Mouse (Mus musculus): Measurements from ENCODE around the gene Stambp. TPM values are rescaled to one million over a fixed set of nuclear protein-coding genes. Genes with fewer than 3 reads are reported as not detected.

The Stambp gene
- polyA plus RNA-seq, 1 experiment from 2014 or later = 31.5 TPM

DNA sequence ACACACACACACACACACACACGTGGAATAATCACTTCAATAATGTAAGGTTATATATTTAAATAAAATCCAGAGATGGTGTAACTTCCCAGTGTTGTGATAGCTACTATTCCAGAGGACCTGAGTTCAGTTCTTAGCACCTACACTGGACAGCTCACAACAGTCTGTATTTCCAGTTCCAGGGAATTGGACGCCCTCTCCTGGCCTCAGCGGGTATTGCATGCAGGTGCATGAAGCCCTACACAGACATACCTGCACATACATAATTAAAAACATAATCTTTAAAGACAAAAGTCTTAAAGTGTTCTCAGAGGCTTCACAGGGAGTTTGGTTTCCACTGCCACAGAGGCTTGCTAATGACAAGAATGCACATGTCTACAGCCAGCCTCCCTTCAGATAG is 72.1 kb downstream of the Stambp start:
- H3K9ac ChIP-seq = no peak overlapping the region
- no peak overlapping the region for H3K4me2 ChIP-seq (replicated peaks)
- H3K27me3 ChIP-seq = no peaks in the 10 kb centered on the region
- peaks cover 3% of the 10 kb centered on the region; the same call in 1 of the 2 replicates for H3K36me3 ChIP-seq
- peaks cover 23% of the 10 kb centered on the region for H3K4me1 ChIP-seq
- H3K9me3 ChIP-seq (replicated peaks) = no peaks in the 10 kb centered on the region
- 48% methylated on average over 3 of the region's 3 CpGs for WGBS
- no peak overlapping the region for H3K27ac ChIP-seq (replicated peaks)
- H3K4me3 ChIP-seq (replicated peaks) = no peak overlapping the region
- ATAC-seq (ENCODE audit: insufficient number of reproducible peaks, low FRiP score, low TSS enrichment, low read depth) = no peak

- no peak overlapping the region for H3K27ac ChIP-seq (replicated peaks)
- no peak overlapping the region for H3K9ac ChIP-seq
- peaks cover 6% of the 10 kb centered on the region for H3K36me3 ChIP-seq
- no peaks in the 10 kb centered on the region for H3K9me3 ChIP-seq (replicated peaks)
- no peak overlapping the region for H3K4me3 ChIP-seq (replicated peaks)
- H3K4me2 ChIP-seq (replicated peaks) = no peak overlapping the region
- 96% methylated on average over 10 of the region's 10 CpGs for WGBS
- no peak for ATAC-seq (ENCODE audit: insufficient number of reproducible peaks, low FRiP score, low TSS enrichment, low read depth)
- H3K4me1 ChIP-seq = peaks cover 23% of the 10 kb centered on the region
- no peaks in the 10 kb centered on the region for H3K27me3 ChIP-seq
Observed at GRCm38 (mm10) chr6:83499078-83499477, 73.5 kb downstream of the Stambp start.

GRCm38 (mm10) chr6:83496753-83497710 is 75.5 kb downstream of the Stambp start:
- Histone ChIP-seq H3K9me3 (replicated peaks) (no peaks in the 10 kb centered on the region), H3K4me1 (peaks cover 23% of the 10 kb centered on the region), H3K36me3 (peaks cover 17% of the 10 kb centered on the region), H3K27ac (replicated peaks) (peak overlapping the region; percentile 60; the same call in 1 of the 2 replicates), H3K27me3 (no peaks in the 10 kb centered on the region), H3K4me2 (replicated peaks) (no peak overlapping the region), H3K9ac (no peak overlapping the region), H3K4me3 (replicated peaks) (no peak overlapping the region)
- ATAC-seq (ENCODE audit: insufficient number of reproducible peaks, low FRiP score, low TSS enrichment, low read depth) = 0 out of 2 replicates have a peak, but pooled peaks have one; percentile 44
- 72% methylated on average over 22 of the region's 22 CpGs for WGBS

GRCm38 (mm10) chr6:83496009-83496752 is 76.3 kb downstream of the Stambp start:
- H3K4me1 ChIP-seq = peaks cover 23% of the 10 kb centered on the region
- peaks cover 17% of the 10 kb centered on the region for H3K36me3 ChIP-seq
- ATAC-seq (ENCODE audit: insufficient number of reproducible peaks, low FRiP score, low TSS enrichment, low read depth) = peak; percentile 66; the same call in 1 of the 2 replicates
- WGBS = 68% methylated on average over 9 of the region's 9 CpGs
- H3K4me3 ChIP-seq (replicated peaks) = no peak overlapping the region
- H3K9me3 ChIP-seq (replicated peaks) = no peaks in the 10 kb centered on the region
- peak overlapping the region; percentile 60; the same call in 1 of the 2 replicates for H3K27ac ChIP-seq (replicated peaks)
- no peak overlapping the region for H3K9ac ChIP-seq
- H3K4me2 ChIP-seq (replicated peaks) = no peak overlapping the region
- H3K27me3 ChIP-seq = no peaks in the 10 kb centered on the region

Other genes starting within 250 kb of the Stambp start
- gene Mthfd2, start 246.8 kb downstream of the Stambp start, polyA plus RNA-seq (2015; fragmentation: Nextera tagmentation; extraction: Ambion mirVana) = 27.2 and 30.5 TPM in 2 replicates
- 64.1 and 65.9 TPM in 2 replicates for gene Mob1a, start 246.7 kb downstream of the Stambp start, polyA plus RNA-seq (2015; fragmentation: Nextera tagmentation; extraction: Ambion mirVana)
- 105 and 113 TPM in 2 replicates for gene Bola3, start 223.6 kb downstream of the Stambp start, polyA plus RNA-seq (2015; fragmentation: Nextera tagmentation; extraction: Ambion mirVana)
- gene Tet3, start 113.6 kb downstream of the Stambp start, polyA plus RNA-seq (2015; fragmentation: Nextera tagmentation; extraction: Ambion mirVana) = 63.1 and 66.1 TPM in 2 replicates
- gene Dguok, start 65.8 kb downstream of the Stambp start, polyA plus RNA-seq (2015; fragmentation: Nextera tagmentation; extraction: Ambion mirVana) = 81.0 and 90.4 TPM in 2 replicates
- 19.5 and 20.9 TPM in 2 replicates for gene Actg2, start 36.5 kb downstream of the Stambp start, polyA plus RNA-seq (2015; fragmentation: Nextera tagmentation; extraction: Ambion mirVana)
- not detected in 2 replicates for gene Clec4f, start 83.5 kb upstream of the Stambp start, polyA plus RNA-seq (2015; fragmentation: Nextera tagmentation; extraction: Ambion mirVana)
- gene Cd207, start 105.1 kb upstream of the Stambp start, polyA plus RNA-seq (2015; fragmentation: Nextera tagmentation; extraction: Ambion mirVana) = not detected in 2 replicates
- 0.17 and 0.49 TPM in 2 replicates for gene Vax2, start 138.5 kb upstream of the Stambp start, polyA plus RNA-seq (2015; fragmentation: Nextera tagmentation; extraction: Ambion mirVana)
- 3.7 and 5.2 TPM in 2 replicates for gene Atp6v1b1, start 170.3 kb upstream of the Stambp start, polyA plus RNA-seq (2015; fragmentation: Nextera tagmentation; extraction: Ambion mirVana)
- not detected in 2 replicates for gene Ankrd53, start 189.9 kb upstream of the Stambp start, polyA plus RNA-seq (2015; fragmentation: Nextera tagmentation; extraction: Ambion mirVana)
- gene Tex261, start 203.1 kb upstream of the Stambp start, polyA plus RNA-seq (2015; fragmentation: Nextera tagmentation; extraction: Ambion mirVana) = 88.5 and 92.0 TPM in 2 replicates
- gene Nagk, start 222.3 kb upstream of the Stambp start, polyA plus RNA-seq (2015; fragmentation: Nextera tagmentation; extraction: Ambion mirVana) = 68.2 and 70.3 TPM in 2 replicates

Data from embryonic facial prominence, embryonic 15.5 days (tissue).